In genomic region chr10:94494403-94494846, GRCm38 (mm10) we compare ENCODE assay signal across 9 mouse cellular contexts.
DNase-seq lines count a peak whose midpoint lies in the region; ATAC-seq lines count a peak whose summit lies in the region.
"Had no signal": no experiment of that assay in that cellular context is flagged by ENCODE, and none has a peak within 500 bp of the region (broad histone marks: within the 10 kb centered on the region; RNA-seq: fewer than 3 reads in every experiment).

No protein-coding gene starts in this region.

- H3K4me1 ChIP-seq in forebrain, embryonic 14.5 days (ENCODE audit: control insufficient read depth, insufficient read depth, low read length): peaks cover 20% of the 10 kb centered on the region
- H3K4me1 ChIP-seq in neural tube, embryonic 15.5 days: peaks cover 21% of the 10 kb centered on the region

- H3K9me3 ChIP-seq in forebrain, embryonic 14.5 days (replicated peaks; ENCODE audit: control insufficient read depth, low read length): no peaks in the 10 kb centered on the region
- no peaks in the 10 kb centered on the region for H3K9me3 ChIP-seq in neural tube, embryonic 15.5 days (replicated peaks)

- H3K27me3 ChIP-seq in forebrain, embryonic 14.5 days (replicated peaks; ENCODE audit: control insufficient read depth, insufficient read depth, low read length): no peaks in the 10 kb centered on the region
- H3K27me3 ChIP-seq in neural tube, embryonic 15.5 days (replicated peaks): no peaks in the 10 kb centered on the region

- peak; percentile 85 for ATAC-seq in forebrain, embryonic 14.5 days
- peak; percentile 81 for ATAC-seq in neural tube, embryonic 15.5 days (ENCODE audit: low FRiP score)

- no peaks in the 10 kb centered on the region for H3K36me3 ChIP-seq in forebrain, embryonic 14.5 days (ENCODE audit: control insufficient read depth, insufficient read depth, low read length)
- no peaks in the 10 kb centered on the region for H3K36me3 ChIP-seq in neural tube, embryonic 15.5 days

- DNase-seq in adrenal gland, postnatal 10 days: peak; percentile 66
- no peak for DNase-seq in adrenal gland, postnatal 4 days (ENCODE audit: low spot score in 2 of 2)
- DNase-seq in MN1 (ENCODE audit: low spot score): peak; percentile 85
- peak; percentile 90 for DNase-seq in forebrain, embryonic 14.5 days (ENCODE audit: low spot score)
- peak; percentile 65 to 71 for DNase-seq in heart, postnatal 14 days
- DNase-seq in left cerebral cortex, postnatal 25 days (ENCODE audit: low spot score in 2 of 2): peak; percentile 67 to 77
- no peak for DNase-seq in thymus, postnatal 0 days (ENCODE audit: low spot score)

- H3K9ac ChIP-seq in forebrain, embryonic 14.5 days (ENCODE audit: low read length): peak overlapping the region; percentile 13; the same call in 1 of the 2 replicates
- H3K9ac ChIP-seq in neural tube, embryonic 15.5 days (replicated peaks): peak overlapping the region; percentile 26; the same call in 1 of the 2 replicates
- H3K9ac ChIP-seq: liver, embryonic 14.5 days had no signal

- peak overlapping the region; percentile 24; the same call in 1 of the 2 replicates for H3K4me2 ChIP-seq in forebrain, embryonic 14.5 days (ENCODE audit: low read length)
- H3K4me2 ChIP-seq in neural tube, embryonic 15.5 days: peak overlapping the region; percentile 38

- H3K4me3 ChIP-seq in forebrain, embryonic 14.5 days (ENCODE audit: low read depth, low read length): no peak overlapping the region
- no peak overlapping the region for H3K4me3 ChIP-seq in neural tube, embryonic 15.5 days (replicated peaks)

- intact Hi-C loops in heart, postnatal 14 days (cut with DNase I): loop anchor here (2.0 kb wide), 1 partner anchor 20 kb away; no protein-coding TSS in a partner anchor
- intact Hi-C loops in left cerebral cortex, postnatal 25 days (cut with DNase I): no loop called here

- H3K27ac ChIP-seq in forebrain, embryonic 14.5 days (ENCODE audit: low read depth, low read length): peak overlapping the region; percentile 53; the same call in 1 of the 2 replicates
- peak overlapping the region; percentile 77 for H3K27ac ChIP-seq in neural tube, embryonic 15.5 days (replicated peaks)
- H3K27ac ChIP-seq: liver, embryonic 14.5 days had no signal

- WGBS in forebrain, embryonic 14.5 days: 11% methylated on average over 8 of the region's 8 CpGs
- 25% methylated on average over 8 of the region's 8 CpGs for WGBS in neural tube, embryonic 15.5 days

Comparison
In these comparisons a context has a peak if more than half of its experiments do, and no peak if none do; other contexts are left out.
1. DNase-seq: peak in adrenal gland, postnatal 10 days (single experiment), MN1 (single experiment), forebrain, embryonic 14.5 days (single experiment), heart, postnatal 14 days (2 of 2) and left cerebral cortex, postnatal 25 days (2 of 2); none in adrenal gland, postnatal 4 days (0 of 2) and thymus, postnatal 0 days (single experiment).